Mouse (Mus musculus): Measurements from ENCODE around the gene Rln1.

Gene Rln1

DNA sequence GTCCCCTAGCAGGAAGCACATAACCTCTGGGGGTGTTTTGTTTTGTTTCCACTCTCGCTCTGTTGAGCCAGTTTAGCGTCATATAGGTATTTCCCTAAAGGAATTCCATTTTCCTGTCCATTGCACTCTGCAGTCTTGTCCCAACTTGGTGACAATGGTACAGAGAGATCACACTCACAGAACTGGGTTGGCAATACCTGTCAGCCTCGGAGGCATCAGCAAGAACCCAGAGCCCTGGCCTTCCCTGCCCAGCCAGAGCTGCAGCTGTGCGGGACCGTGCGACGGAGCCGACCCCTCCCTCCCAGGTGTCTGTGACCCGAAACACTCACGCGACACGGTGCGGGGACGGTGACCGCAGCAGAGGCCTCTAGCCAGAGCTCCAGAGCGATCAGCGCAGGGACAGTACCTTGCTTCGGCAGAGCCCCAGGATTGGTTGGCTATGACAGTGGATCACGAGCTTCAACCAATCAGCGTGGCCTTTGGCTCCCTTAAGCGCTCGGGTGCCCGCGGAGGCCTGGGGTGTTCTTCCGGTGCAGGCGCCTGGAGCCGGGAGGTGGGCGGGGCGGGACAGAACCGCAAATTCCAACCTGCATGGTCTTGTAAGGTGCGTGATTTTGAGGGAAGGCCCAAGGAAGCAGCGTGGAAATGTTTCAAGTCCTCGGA, 27.1 kb upstream of the Rln1 start:
- DNase-seq (ENCODE audit: low spot score in 2 of 2), result peak; percentile 83 to 93

DNA sequence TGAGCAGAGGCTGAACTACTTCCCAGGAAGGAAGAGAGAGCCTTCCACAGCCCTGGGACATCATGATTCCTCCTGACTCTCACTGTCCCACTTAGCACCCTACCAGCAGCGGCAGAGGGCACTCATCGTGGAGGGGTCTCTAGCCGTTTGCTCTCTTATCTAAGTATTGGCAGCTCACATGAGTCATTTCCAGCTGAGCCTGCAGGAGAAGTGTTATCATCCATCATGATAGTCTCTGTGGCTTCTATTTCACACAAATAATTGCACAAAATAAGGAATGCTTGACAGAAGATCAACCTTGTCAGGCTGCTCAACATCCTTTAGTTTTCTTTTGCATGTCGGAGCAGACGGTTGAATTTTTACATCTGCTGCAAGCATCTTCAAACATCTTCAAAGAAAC, 25.8 kb upstream of the Rln1 start:
- DNase-seq (ENCODE audit: low spot score in 2 of 2), result no peak

DNA sequence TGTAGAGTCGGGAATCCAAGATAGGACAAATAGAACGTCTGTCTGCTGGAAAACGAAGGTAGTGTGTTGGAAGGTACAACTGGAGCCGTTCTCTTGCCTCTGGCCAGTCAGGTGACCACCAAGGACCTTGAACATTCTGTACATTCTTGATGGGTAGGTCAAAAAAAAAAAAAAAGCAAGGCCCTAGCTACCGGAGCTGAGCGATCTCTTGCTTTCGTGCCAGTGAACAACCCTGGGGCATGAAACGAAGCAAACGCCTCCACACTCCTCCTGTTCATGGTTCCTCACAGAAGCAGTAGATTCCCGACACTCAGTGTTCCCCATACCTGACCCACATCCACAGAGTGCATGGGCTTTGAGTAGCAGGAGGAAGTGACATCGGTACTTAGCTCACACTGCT, 21.8 kb upstream of the Rln1 start:
- no peak for DNase-seq (ENCODE audit: low spot score in 2 of 2)

DNA sequence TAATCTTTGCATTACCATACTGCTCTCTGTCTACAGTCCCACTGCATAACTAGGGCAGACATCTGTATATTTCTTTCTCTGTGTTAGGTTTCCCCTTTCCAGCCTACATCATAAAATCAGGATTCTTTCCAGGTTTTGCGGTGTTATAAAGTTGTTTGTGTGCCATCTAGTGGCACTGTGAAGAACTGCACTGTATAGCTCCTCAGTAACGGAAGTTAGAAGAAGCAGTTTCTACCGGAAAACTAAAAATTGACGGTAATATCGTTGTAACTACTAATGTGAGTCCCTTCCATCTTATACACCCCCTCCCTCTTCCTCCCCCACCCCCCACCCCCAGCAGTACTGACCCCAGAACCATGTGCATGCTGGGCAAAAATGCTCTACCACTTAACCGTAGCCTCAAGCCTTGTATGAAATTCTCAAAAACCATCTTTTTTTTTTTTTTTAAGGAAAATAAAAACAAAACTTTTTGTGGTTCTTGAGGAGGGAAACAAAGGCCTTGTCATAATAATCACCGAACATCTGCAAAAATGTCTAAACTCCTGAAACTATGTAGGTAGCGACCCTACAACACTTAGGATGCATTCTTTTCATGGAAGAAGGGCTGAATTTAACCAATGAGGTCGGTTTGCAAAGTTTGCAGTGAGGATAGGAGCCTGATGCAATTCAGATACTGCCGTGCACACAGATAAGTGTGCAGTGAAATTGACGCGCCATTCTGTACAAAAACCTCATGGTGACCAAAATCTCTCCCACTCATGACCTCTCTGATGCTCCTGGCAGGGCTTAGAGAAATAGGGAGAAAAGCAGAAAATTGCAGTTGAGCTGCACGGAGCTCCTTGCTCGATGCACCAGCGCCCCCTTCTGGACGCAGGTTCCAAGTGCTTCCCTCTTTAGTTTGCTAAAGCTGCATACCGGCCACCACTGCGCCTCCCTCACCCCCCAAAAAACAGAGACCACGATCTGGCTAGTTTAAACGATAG, 20.7 kb upstream of the Rln1 start:
- peak in 1 of 2 experiments; percentile 86 for DNase-seq (ENCODE audit: low spot score in 2 of 2)

DNA sequence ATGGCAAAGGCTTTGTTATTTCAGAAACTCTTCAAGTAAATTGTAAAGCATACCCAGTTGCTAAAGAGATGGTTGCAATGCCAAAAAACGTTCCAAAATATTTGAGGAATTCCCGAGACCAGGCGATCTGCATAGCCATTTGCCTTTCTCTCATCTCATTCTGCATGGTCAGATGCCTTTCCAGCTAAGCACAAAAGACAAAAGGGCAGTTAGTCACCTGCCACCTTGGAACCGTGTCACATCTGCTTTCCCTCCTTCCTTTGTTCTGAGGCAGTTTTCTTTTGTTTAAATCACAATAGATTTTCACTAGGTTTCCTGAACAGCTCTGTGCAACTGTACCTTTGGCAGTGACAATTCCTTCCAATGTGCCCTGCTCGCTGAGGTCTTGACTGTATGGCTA, 16.5 kb upstream of the Rln1 start:
- no peak for DNase-seq (ENCODE audit: low spot score in 2 of 2)

DNA sequence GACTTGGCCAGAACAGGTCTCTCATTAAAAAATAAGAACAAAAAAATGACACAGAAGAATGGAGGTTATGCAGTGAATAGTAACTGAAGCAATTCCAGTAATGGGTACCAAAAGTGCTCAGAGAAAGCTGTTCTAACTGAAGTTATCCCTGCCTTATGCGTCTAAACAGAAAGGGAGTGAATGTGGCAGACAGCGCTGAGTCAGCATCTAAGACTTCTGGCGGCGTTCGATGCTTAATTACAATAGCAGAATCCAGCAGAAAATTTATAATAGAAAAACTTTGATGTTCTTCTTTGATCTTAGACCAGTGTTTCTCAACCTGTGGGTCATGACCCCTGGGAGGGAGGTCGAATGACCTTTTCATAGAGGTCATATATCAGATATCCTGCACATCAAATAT, 11.2 kb upstream of the Rln1 start:
- no peak for DNase-seq (ENCODE audit: low spot score in 2 of 2)

DNA sequence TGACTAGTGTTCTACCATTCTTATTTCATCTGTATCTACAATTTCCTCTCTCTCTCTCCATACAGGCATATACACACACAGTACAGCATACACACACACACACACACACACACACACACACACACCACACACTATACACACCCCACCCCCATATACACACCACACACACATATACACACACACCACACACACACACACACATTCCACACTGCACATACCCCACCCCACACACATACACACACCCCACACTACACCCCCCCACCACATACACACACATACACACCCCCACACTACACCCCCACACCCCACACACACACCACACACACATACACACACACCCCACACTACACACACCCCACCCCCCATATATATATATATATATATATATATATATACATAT, 10.4 kb upstream of the Rln1 start:
- no peak for DNase-seq (ENCODE audit: low spot score in 2 of 2)

DNA sequence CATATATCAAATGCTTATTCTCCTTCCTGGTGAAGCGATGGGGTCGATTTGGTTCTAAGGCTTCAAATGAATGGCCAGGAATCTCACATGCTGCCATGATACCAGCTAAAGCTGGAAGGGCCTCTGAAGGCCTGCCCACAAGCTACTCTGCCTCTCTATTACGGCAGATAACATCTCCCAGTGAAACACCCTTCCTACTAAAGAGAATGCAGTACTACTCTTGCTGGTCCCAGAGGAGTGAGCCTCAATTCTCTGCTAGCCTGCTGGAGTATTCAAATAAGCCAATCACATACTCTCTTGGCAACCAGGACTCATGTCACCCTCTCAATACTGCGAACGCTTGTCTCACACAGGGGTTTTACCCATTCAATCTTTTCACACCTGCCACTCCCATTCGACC, 7.8 kb upstream of the Rln1 start:
- no peak for DNase-seq (ENCODE audit: low spot score in 2 of 2)

DNA sequence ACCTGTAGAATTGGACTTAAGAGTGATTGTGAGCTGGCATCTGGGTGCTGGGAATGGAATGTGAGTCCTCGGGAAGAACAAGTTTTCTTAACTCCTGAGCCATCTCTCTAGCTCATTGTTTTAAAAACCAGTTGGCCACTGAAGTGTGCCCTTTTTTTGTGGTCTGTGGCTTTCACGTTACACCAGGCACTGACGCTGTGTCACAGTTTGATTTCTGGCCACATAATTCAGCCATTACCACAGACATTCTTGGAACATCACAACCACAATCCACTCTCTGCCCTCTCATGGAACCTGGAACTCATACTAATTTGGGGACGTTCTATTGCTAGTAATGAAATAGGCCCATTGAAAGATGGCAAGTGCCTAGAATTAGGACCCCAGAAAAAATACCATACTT, 6.6 kb upstream of the Rln1 start:
- DNase-seq (ENCODE audit: low spot score in 2 of 2), result no peak

DNA sequence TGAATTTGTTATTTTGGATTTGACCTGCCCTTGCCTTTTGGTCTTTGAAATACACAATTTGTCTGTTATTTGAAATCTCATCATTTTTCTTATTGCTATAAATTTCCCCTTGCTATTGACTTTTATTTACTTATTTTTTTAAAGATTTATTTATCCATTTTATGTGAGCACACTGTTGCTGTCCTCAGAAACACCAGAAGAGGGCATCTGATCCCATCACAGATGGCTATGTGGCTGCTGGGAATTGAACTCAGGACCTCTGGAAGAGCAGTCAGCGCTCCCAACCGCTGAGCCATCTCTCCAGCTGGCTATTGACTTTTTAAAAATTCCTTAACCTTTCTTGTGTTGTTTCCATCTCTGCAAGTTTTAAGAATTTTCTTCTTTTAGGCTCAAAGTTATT, 2.2 kb upstream of the Rln1 start:
- DNase-seq (ENCODE audit: low spot score in 2 of 2), result no peak

DNA sequence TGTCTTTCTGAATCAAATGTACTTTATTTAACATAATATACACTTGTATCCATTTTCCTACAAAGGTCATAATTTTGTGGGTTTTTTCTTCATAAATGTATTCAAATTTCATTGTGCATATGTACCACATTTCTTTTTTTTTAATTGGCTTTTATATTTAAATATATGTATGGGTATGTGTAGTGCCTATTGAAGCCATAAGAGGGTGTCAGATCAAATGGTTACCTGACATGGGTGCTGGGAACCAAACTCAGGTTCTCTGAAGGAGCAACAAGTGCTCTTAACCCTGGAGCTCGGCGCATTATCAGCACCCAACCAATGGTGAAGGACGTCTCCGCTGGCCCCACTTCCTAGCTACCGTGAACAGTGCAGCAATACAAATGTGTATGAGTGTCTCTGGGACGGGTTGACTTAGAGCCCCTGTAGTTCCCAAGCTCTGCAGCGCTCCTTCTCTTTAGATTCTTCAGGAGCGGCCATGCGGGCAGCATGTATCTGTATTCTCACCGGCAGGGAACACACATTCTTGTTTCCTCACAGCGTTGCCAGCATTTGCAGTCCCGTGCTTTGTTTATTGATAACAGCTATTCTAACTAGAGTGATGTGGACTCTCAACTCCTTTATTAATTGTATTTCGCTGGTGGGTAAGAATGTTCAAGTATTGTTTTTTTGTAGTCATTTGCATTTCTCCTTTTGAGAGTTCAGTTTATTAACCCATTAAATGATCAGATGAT, 7.5 kb downstream of the Rln1 start:
- no peak for DNase-seq (ENCODE audit: low spot score in 2 of 2)

DNA sequence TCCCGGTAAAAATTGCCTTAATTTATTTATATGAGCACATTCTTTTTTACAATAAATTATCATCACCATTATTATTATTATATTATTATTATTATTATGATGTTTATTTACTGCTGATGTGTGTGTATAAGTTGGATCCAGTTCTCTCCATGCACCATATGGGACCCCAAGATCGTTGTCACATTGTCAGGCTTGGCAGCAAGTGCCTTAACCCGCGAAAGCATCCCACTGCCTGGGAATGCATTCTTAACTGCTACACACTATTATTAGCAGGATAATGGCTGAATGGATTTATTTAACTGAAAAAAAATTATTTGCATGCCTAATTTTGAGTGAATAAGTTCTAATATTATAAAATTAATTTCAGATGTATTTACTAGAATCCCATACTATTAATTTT, 8.1 kb downstream of the Rln1 start:
- no peak for DNase-seq (ENCODE audit: low spot score in 2 of 2)

DNA sequence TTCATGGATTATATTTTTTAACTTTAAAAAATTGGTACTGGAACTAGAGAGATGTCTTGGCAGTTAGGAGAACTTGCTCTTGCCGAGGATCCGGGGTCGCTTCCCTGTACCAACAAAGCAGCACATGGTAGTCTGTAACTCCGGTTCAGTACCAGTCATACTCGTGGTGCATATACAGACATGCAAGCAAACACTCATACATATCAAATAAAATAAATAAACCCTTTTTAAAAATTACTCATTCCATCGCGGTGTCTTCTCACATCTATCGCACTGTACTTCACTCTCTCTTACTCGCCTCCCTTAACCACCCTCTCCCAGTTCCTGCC, 8.7 kb downstream of the Rln1 start:
- DNase-seq (ENCODE audit: low spot score in 2 of 2), result no peak

DNA sequence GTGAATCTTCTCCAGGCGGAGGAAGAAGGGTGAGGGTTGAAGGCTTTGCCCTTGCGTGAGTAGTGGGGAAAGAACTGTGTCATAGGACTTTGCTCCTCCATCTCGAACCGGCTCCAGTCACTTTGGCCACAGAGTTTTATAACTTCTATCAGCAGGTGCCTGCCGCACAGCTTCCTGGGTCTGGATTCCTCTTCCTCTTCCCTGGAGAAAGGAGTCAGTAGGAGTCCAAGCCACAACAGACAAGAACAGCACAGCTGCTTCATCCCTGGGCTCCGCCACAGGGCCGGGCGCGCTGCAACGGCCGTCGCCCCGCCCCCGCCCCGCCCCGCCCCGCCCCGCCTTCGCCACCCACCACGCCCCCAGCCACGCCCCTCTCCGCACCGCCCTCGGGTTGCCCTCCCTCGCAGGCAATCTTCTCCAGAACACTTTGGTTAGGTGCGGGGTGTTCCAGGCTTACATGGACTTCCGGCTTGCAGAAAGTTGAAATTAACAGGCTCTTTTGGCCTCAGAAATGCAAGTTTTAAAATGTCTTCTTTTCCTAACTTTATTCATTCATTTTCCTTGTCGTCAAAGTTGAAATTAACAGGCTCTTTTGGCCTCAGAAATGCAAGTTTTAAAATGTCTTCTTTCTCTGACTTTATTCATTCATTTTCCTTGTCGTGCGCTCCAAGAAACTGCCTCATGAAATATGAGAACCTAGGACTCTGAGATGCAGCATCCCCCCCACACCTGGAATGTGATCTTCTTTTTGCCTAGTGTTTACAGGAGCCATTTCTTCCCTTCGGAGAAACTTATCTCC, 9.2 kb downstream of the Rln1 start, which contains the start of gene Insl6:
TSS of gene Insl6 (minus strand) at position 304 of the 799 bp plus-strand sequence.
- no peak for DNase-seq (ENCODE audit: low spot score in 2 of 2)

DNA sequence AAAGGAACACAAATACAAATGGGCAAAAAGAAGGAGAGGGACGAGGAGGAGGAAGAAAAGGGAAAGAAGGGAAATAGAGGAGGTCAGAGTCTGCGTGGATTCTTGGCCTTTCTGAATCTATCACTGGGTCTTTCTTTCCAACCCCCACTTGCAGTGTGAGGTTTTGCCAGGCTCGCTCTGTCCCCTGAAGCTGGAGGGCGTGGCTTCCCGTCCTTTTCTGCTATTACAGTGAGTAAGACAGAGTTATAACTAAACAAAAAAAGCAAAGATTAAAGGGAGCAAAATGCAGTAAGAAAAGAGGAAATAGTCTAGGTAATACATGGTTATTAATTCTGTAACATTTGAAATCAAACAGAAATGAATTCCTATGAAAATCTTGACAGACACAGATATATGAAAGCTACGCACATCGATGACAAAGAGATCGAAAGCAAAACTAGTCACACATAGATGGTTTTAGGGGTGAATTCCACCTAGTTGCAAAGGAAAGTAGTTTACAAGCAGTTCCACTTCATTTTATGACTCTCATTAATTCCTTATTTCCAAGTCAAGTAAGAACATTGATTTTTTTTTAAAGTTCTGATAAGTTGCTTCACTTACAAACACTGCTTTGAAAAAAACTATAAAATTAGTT, 10.9 kb downstream of the Rln1 start:
- DNase-seq (ENCODE audit: low spot score in 2 of 2), result no peak

DNA sequence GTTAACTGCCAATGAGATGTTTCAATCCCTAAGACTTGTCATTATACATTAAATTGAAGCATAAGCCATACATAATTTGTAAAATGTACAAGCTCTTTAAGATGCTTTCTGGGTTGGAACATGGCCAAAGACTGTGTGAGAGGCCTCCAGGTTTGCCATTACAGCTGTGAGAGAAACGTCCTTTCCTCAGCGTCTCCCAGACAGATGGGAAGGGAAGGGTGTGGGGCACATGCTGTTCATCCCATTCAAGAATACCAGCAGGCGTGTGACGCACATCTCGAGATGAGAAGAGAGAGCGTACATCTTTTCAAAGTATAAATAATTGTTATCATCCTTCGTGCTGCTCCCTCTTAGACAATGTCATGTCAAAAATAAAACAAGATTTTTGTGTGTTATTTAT, 21.8 kb downstream of the Rln1 start:
- DNase-seq (ENCODE audit: low spot score in 2 of 2), result no peak

DNA sequence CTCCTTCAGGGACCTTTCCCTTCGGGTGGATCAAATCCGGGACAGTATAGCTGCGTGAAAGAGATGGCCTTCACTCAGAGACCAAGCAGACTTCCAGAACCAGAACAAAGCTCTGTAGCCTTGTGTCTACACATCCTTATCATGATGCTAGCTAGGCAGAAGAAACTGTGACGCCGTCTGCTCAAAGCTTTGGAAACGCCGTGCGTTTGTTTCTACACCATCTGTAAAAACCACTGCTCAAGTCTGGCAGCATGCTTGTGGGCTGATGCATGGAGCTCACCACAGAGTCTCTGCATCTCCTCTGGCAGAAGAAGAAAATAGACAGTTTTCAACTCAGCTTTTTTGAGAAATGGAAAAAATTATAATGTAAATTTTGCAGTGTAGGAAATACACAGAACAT, 22.7 kb downstream of the Rln1 start:
- DNase-seq (ENCODE audit: low spot score in 2 of 2), result peak in 1 of 2 experiments; percentile 42

DNA sequence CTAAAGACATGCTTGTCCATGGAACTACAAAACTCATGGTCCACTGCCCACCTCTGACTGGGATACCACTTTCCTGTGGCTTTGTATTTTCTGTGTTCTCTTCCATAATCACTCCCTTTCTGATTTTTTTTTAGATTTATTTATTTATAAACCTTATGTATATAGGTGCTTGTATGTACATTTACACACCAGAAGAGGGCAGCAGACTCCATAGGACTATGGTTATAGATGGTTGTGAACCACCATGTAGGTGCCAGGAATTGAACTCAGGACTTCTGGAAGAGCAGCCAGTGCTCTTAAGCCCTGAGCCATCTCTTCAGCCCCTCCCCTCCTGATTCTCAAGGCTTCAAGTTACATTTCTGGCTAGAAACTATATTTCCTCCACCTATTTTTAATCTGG, 25.6 kb downstream of the Rln1 start:
- DNase-seq (ENCODE audit: low spot score in 2 of 2), result no peak

DNA sequence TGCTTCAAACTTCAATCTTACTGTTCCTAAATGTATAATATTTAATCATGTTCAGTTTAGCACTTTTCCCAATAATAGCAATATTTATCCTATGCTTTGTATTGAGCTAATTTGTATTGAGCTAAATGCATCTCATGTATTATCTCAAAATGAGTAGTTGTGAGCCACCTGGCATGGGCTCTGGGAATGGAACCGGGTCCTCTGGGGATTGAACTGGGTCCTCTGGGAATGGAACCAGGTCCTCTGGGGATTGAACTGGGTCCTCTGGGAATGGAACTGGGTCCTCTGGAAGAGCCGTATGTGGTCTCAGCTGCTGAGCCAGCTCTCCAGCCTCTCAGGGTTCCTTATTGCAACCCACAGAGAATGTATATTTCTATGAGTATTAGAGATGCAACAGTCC, 32.4 kb downstream of the Rln1 start:
- no peak for DNase-seq (ENCODE audit: low spot score in 2 of 2)

DNA sequence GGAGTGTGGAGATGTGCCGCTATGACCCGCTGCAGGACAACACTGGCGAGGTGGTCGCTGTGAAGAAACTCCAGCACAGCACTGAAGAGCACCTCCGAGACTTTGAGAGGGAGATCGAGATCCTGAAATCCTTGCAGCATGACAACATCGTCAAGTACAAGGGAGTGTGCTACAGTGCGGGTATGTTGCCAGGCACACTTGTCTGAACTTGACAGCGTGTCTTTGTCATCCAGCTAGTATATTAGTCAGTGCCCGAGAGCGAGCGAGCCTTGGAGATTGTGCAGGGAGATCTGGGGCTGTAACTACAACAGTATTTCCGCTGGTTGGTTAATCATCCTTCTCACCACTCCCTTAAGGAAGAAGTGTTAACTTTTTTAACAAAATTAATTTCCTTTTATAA, 33.6 kb downstream of the Rln1 start:
- no peak for DNase-seq (ENCODE audit: low spot score in 2 of 2)

DNA sequence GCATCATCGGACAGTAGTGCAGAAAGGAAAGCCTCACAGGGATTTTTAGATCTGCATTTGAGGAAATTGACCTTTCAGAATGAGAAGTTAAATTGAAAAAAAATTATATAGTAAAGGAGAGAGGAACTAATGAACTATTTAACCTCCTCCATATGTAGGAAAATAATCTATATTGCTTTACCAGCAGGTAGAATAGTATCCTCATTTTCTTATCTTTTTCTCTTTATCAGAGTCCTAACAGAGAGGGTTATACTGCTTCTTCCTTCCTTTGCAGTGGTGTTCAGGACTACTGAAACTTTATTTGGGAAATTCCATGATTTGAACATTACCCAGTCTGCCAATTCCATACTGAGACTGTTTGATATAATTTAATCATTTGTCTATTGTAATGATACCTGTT, 37.1 kb downstream of the Rln1 start:
- no peak for DNase-seq (ENCODE audit: low spot score in 2 of 2)

Measured in left cerebral cortex, adult 9 months (tissue).